Mouse (Mus musculus): ENCODE results near the gene Medag.
A peak's percentile ranks its signal among the peaks of the same experiment; 100 is the strongest.

Gene Medag

DNA sequence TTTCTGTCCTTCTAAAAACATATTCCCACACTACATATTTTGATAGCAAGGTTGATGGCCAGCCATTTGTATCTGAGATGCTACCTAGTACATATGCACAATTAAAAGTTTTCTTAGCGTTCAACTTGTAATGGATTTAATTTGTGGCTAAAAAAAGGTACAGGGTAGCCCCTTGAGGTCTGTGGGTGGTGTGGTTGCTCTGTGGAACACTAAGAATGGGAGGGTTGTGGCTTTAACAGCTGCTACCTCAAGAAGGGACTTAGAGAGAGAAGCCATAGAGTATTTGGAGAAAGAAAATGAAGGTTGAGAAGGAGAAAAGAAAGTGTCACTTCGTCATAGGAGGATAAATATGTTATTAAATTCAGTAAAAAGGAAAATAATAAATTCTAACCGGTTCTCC lies 19.4 kb downstream of the Medag start:
- no peak for DNase-seq

DNA sequence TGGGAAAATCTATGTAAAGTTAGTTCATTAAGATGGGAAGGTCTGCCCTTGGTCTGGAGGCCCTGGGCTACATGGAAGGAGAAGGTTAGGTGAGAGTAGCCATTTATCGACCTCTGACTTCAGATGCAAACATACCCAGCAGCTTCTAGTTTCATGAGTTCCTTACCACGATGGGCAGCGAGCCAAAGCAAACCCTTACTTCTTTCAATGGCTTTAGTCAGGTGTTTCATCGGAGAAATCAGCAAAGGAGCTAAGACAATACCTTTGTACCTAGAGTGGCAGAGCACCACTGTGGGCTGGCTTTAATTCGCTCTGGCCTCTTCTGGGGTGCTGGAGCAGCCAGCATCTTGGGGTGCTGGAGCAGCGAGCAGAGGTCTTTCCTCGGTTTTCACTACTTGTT lies 22.1 kb downstream of the Medag start:
- DNase-seq, result no peak

DNA sequence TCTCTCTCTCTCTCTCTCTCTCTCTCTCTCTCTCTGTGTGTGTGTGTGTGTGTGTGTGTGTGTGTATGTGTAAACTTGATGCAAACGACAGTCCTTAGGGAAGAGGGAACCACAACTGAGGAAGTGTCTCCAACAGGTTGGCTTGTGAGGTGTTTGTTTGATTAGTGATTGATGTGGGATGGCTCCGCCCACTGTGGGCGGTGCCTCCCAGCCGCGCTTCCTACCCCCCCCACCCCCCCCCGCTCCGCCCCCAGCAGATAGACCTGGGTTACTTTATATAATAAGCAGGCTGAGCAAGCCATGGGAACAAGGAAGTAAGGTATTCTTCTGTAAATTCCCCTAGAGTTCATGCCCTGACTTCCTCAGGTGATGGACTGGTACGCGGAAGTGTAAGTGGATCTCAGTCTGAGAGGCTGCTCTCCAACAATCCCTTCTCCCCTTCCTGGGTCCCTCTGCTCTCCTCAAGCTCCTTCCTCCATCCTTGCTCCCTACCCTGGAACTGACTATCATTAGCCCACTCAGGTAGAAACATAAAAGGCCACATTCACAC lies 22.7 kb downstream of the Medag start:
- no peak for DNase-seq

DNA sequence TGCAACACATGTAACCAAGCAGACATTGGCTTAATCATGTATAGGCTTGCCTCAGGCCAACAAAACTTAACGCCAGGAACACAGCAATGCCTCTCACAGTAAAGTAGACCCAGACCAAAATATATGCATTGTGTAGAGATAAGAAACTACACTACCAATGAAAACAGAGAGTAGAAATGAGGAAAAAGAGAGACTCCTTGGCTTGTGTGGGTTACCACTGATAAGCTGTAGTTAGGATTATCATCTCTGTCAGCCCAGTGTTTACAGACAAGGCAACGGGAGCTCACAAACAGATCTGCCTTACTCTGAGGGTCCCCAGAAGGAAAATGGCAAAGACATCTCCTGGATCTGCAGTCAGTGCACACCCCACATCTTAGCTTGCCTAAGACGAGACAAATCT lies 25.0 kb downstream of the Medag start:
- DNase-seq, result no peak

DNA sequence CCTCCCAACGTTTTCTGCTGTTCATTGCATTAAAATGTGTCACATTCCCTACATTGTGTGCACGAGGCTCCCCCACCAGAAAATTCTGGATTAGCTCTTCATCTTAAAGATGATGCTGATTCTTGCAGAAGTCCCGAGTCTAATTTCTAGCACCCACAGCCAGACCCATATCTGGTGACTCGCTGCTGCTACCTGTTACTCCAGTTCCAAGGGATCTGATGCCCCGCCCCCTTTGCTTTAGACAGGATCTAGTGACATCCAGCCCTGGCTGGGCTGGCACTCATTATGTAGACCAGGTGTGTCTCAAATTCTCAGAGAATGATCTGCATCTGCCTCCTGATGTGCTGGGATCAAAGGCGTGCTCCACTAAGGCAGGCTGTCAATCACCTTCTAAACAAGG lies 25.6 kb downstream of the Medag start:
- DNase-seq, result no peak

DNA sequence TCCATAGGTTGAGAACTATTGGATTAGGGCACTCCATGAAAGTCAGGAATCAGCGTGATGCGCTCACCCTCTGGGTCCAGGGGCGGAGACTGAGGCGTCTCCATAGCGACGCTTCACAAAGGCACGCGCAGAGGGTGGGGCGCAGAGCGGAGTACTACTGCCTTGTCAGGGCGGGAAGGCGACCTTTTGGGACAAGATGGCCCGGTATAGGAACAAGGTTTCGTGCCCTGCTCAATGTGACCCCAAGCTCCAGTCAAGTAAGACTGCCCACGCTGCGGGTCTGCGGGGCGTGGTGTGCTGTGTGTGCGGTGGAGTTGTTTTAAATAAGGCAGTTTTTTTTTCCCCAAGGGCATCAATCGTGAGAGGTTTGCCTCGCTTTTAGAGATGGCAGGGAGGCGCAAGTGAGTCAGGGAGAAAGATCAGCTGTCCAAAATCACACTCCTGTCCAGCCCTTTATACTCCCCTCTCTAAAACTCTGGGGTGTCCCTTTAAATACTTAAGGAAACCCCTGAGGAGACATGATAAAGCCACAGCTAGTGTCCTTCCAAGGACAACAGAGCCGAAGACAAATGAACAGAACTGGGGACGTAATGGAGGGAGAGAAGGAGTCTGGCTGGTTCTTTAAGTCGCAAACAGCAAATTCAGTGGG lies 28.1 kb downstream of the Medag start, which contains the start of gene Tex26:
TSS of gene Tex26 (plus strand) at position 130 of the 649 bp plus-strand sequence.
- DNase-seq, result peak; percentile 80

DNA sequence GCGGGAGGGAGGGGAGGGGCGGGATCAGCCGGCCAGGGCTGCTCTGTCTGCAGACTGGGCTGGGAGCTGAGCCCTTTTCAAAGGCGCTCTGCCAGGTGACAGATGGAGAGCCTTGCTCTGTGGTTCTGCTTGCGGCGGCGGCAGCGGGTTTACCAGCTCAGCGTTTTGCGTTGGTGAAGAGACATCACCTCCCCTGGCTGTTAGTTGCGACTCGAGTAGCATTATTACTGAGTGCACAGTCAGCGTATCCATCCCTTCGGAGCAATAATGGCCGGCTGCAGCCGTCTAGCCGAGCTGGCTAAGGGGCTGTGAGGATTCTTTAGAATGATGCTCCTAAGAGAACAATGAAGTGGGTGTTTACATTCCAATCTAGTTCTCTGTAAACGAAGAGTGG lies 28.6 kb downstream of the Medag start:
- peak; percentile 71 for DNase-seq

DNA sequence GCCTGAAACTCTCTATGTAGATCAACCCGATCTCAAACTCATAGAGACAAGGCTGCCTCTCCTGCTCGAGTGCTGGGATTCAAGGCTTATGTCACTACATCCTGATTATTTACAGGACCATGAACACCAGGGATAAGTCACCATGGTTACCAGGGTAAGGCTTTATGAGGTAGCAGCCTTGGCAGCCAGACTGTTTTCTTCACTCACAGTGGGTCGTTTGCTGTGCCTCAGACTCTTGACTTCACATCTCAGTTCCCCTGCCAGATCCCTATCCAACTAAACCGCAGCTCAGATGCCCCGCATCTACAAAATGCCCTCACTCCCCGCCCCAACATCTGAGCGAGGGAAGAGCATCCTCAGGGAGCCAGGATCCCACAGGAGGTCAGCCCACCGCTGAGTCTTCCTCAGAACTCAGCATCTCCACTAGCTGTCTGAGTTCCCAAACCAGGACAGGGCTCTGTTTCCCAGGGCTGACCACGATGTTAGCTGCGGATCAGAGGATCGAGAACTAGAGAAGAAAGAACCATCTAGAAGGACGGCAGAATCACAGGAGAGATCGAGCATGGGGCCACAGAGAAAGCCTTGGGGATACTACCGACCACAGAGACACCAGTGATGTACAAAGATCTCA lies 30.2 kb downstream of the Medag start:
- DNase-seq, result no peak

DNA sequence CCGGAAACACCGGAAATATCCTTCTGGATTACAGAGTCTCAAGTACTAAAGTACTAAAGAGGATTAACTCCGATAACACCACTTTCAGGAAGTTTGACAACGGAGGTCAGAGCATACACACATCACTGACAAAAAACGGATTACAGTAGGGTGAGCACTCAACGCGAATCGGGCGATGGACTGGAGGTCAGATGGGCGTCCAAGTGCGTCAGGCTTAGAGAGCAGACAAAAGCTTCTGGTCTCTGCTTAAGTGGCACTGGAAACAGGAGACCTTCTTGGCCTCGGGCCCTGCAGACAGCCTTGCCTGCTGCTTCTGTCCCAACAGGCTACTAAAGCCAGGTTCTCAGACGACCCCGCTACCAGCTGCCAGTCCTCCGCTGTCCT lies 30.7 kb downstream of the Medag start:
- no peak for DNase-seq

DNA sequence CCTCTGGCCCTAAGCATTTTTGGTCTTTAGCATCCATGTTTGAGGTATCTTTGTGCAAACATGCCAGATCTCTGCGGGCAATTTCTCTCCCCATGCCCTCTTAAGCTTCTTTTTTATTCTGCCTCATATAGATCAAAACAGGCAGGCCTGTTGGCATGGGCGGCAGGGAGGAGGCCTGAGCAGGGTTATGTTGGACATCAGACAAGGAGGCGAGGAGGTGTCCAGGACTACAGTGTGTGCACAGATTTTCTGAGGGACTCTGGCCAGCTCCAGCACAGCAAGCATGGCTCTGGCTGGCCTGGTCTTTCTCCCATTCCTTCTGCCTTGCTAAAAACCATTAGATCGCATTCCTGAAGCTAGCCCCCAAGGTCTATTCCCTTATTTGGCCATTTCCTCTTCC lies 32.9 kb downstream of the Medag start:
- DNase-seq, result no peak

DNA sequence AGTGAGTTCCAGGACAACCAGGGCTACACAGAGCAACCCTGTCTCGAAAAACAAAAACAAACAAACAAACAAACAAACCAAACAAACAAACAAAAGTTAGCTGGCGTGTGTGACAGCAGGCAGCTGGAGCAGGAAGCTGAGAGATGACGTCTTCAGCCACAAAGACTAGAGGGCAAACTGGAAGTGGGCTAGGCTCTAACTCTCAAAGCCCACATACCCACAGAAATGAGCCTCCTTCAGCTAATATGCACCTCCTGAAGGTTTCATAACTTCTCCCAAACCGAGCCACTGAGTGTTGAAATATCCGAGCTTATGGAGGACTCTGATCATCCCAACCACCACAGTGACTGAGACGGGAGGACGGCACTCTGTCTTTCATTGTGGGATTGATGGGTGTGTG lies 34.9 kb downstream of the Medag start:
- DNase-seq, result peak; percentile 49

DNA sequence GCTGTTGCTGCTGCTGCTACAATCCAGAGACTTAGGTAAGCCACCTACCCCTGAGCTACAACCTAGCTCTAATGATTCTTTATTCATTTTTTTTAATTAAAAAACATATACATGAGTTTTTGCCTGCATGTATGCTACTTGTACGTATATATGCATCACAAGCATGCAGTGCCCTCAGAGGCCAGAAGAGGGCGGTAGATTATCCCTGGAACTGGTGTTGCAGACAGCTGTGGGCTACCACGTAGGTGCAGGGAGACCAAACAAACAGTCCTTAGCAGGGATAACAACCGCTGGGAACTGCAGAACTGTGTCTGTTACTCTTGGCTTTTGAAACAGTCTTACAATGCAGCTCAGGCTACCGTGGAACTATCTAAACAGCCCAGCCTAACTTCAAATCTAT lies 36.2 kb downstream of the Medag start:
- peak; percentile 61 for DNase-seq

DNA sequence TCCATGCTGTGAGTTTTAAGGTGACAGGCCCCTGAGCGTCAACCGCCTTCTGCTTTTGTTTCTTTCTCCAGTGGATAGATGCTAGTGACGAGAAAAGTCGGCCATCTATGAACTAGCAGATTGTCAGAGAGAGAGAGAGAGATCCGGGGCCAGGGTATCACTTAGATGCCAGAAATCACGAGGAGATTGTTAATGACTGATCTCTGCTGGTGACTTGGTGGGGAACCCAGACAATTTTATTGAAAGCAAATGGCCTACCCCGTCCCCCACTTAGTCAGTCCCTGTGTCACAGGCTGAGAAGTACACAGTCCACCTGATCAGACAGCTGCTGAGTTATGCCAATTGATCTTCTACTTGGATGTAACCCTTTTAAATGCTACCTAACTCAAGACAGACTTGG lies 37.9 kb downstream of the Medag start:
- DNase-seq, result no peak

DNA sequence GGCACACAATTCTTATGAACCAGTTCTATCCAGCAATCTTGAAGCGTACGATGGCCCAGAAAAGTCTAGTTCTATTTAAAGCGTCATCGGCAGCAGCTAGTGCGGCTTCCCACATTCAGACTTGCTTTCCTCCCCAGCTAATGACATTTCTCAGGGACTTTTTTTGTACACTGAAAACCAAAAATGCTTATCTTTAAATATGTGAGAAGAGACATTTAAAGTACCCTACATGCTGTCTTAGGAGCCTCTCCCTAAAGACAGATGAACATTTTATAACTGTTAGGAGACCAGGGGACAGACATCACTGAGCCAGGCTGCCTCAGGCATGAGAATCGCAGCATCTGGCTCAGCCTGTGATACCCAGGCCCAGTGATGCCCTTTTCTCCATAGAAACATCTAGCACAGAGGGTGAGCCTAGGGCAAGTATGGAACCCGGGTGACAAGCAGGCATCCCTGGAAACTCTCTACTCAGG lies 39.7 kb downstream of the Medag start:
- DNase-seq, result no peak

DNA sequence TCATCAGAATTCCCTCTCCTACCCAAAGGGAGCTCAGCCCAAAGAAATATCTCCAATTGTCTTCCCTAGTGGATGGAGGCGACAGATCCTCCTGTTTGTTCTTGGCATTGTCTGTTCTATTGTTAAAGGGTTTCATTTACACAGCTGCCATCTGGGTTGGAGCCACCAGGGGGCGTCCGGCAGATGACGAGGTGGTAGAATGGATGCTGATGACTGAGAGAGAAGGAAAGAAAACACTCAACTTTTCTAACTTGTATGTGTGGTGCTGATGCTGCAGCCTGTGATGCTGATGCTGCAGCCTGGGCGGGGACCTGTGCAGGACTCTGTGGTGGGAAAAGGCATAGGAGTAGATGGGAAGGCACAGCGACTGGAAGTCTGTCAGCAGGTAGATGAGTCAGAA lies 42.7 kb downstream of the Medag start:
- DNase-seq, result peak; percentile 93

DNA sequence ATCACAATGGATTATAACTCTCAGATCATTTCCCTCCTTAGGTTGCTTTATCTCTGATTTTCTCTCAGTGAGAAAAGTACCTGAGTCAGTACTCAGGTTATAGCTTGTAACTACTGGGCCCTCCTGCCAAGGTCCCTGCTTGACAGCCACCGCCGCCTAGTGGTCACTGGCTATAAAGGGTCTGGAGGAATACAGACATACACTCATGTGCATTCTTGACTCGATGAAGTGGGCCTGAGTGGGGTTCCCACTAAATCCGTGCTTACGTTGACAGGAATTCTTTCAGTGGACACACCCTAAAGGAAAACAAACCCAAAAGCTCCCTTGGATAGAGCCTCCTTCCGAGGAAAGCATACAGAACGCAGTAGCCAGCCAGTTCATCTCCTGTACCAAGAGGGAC lies 45.0 kb downstream of the Medag start:
- peak; percentile 70 for DNase-seq

DNA sequence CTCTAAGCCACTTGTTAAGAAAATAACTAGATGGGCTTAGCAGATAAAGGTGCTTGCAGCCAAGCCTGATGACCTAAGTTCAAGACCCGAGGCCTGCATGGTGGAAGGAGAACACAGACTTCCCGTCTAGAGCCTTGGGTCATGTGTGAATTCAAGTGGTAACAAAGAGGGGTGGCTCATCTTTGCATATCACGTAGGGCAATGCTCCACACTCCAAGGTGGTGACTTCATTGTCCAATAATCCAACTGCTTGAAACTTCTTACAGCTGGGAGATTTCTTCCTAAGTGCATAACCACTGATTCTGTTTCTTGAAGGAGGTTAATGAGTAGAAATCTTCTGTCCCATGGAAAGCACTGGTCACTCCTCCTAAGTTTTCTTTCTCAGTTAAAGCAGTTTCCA lies 50.5 kb downstream of the Medag start:
- no peak for DNase-seq

DNA sequence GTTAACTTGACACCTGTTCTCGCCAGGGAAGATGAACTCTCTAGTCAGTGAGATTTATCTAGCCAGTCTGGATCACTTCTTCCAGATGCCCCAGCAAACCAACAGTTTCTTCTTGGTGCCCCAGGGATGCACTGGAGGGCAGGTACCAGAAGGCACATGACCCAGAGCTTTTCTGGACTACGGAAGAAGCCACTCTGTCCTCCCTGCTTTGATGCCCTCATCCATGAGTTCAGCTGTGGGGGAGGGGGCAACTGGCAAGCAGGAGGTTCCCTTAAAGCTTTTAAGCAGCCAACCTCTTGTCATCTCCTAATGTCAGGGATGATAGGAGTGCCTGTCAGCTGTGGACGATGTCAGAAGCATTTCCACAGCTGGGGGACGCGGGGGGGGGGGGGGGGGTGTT lies 53.8 kb downstream of the Medag start:
- no peak for DNase-seq

DNA sequence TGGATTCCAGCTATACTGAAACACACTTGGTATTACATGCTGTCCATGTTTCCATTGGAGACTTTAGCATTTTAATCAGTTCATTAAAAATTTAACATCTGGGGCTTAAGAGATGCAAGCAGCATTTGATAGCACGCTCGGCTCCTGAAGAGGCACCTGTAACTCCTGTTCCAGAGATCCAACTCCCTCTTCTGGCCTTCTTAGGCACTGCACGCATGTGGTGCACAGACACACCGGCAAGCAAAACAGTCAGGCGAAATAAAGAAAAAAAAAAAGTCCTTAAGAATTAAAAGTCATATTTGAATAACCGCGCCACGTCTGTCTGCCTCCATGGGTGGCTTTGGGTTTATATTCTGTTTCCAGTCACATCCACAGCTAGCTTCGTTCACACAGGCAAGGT lies 62.6 kb downstream of the Medag start:
- peak; percentile 46 for DNase-seq

DNA sequence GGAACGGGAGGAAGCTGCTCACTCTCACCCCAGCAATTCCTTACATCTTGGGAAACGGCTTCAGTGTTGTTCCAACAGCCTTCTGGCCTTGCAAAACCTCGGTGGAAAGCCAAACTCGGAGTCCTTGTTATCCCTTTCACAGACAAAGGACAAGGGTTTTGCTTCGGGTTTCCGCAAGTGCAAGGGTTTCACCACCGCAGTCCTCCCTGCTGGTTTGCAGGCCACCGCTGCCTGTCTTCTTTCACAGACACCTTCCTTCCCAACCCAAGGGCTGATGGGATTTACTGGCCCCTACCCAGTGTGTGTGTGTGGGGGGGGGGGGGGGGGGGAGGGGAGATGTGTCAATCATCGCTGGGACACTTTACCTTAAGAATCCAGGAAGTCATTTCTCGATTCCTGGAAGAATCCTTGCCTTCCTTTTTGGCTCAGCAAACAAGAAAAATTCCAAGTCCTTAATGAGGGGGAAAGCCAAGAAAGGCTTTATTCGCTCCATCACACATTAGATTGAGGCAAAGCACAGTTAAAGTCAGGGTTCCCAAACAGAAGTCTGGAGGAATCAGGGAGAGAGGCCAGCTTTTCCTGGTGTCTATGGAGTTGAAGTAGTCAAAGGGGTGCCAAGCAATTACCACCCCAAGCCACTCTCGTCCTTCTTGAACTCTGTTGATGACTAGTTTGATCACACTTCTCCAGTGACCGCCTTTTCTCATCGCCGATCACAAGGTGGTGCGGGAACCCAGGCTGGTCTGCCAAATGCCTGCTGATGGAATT lies 63.3 kb downstream of the Medag start:
- no peak for DNase-seq

Measured in thymus, postnatal 4 days (tissue).